Mouse (Mus musculus) liver, embryonic 14.5 days (tissue): ENCODE results near the gene Mest. TPM values are rescaled to one million over a fixed set of nuclear protein-coding genes. Genes with fewer than 3 reads are reported as not detected.

Experiments
- ATAC-seq: fragments of 200-750 bp; cut with Nextera tagmentation; 2 replicates; pipeline ENCODE4 v1.8.0; 2017; ENCODE audit warnings: moderate number of reproducible peaks, mild to moderate bottlenecking, moderate library complexity; ENCODE audit not compliant: insufficient read depth
- DNase-seq, 3 experiments: peaks; one replicate each; pipeline ENCODE4 v3.0.0-alpha.2; 2012 to 2013; ENCODE audit warnings: low read depth in 3 of 3, low spot score in 3 of 3
- H3K27ac ChIP-seq: fragments of 300-500 bp; sonication (generic); 2 replicates; pipeline ENCODE4 v1.5.1; 2014; ENCODE audit warnings: moderate library complexity, mild to moderate bottlenecking, control low read depth, inconsistent platforms
- H3K27me3 ChIP-seq: fragments of 300-500 bp; sonication (generic); 2 replicates; pipeline ENCODE4 v1.6.1; 2014; ENCODE audit warnings: mild to moderate bottlenecking, low read length, moderate library complexity; ENCODE audit not compliant: control insufficient read depth, insufficient read depth
- H3K36me3 ChIP-seq: fragments of 300-500 bp; sonication (generic); replicated peaks from 2 replicates; pipeline ENCODE4 v1.6.1; 2014; ENCODE audit warnings: low read depth; ENCODE audit not compliant: control insufficient read depth, insufficient read depth
- H3K4me1 ChIP-seq, 2 experiments: fragments of 200-500 bp in 1 of 2; fragments of 300-500 bp in 1 of 2; sonication (generic) in 1 of 2; replicated peaks; 2 replicates each; pipeline ENCODE4 v1.6.1; 2012 to 2014; ENCODE audit warnings: antibody characterized with exemption in 1 of 2, inconsistent platforms in 1 of 2, low read length in 1 of 2; ENCODE audit not compliant: control insufficient read depth in 2 of 2, insufficient read depth in 2 of 2
- H3K4me2 ChIP-seq: fragments of 300-500 bp; sonication (generic); 2 replicates; pipeline ENCODE4 v1.6.1; 2014; ENCODE audit warnings: low read depth, mild to moderate bottlenecking, control low read depth, moderate library complexity
- H3K4me3 ChIP-seq, 2 experiments: fragments of 200-500 bp in 1 of 2; fragments of 300-500 bp in 1 of 2; sonication (generic) in 1 of 2; 2 replicates each; pipeline ENCODE4 v1.5.1; 2012 to 2014; ENCODE audit warnings: low read depth in 2 of 2, low read length in 2 of 2, mild to moderate bottlenecking in 2 of 2, control low read depth in 1 of 2, inconsistent platforms in 1 of 2, moderate library complexity in 1 of 2; ENCODE audit not compliant: insufficient read depth in 1 of 2
- H3K9ac ChIP-seq: fragments of 300-500 bp; sonication (generic); replicated peaks from 2 replicates; pipeline ENCODE4 v1.6.1; 2014; ENCODE audit warnings: mild to moderate bottlenecking, control low read depth, moderate library complexity
- H3K9me3 ChIP-seq: fragments of 300-500 bp; sonication (generic); 2 replicates; pipeline ENCODE4 v1.6.1; 2016; ENCODE audit warnings: low read length, mixed read lengths; ENCODE audit not compliant: control insufficient read depth
- CTCF ChIP-seq: IDR thresholded peaks from 2 replicates; pipeline ENCODE4 v1.5.1; 2016; ENCODE audit warnings: antibody characterized with exemption, low read depth, control low read depth
- EP300 ChIP-seq: IDR thresholded peaks from 2 replicates; pipeline ENCODE4 v1.6.1; 2016; ENCODE audit warnings: antibody characterized with exemption, low read depth
- WGBS: fragments of 180-500 bp; shearing (Covaris S2); extraction: QIAGEN DNeasy Blood & Tissue Kit; methylation state at CpG from one replicate; pipeline ENCODE4 v1.1.7; 2014; ENCODE audit not compliant: insufficient replicate concordance; 5-methylcytosine and 5-hydroxymethylcytosine counted together
- microRNA counts: library from miRNA; unstranded; fragments of <30 nt; microRNA quantifications from one replicate; lab custom pipeline; 2016
- microRNA-seq: library from miRNA; unstranded; fragments of <30 nt; microRNA quantifications from one replicate; pipeline ENCODE4, GENCODE M21; 2016
- polyA plus RNA-seq, 2 experiments: library from polyadenylated mRNA; depleted of rRNA in 1 of 2; stranded (reverse) in 1 of 2; unstranded in 1 of 2; fragments of >200 nt; fragmentation: Nextera tagmentation in 1 of 2; extraction: Ambion mirVana in 1 of 2; gene quantifications; 2 replicates each; pipeline versions ENCODE4 v1.2.1 to v1.2.3; 2012 to 2014

Mest gene
- polyA plus RNA-seq, 2 experiments = 116 to 169 TPM

DNA sequence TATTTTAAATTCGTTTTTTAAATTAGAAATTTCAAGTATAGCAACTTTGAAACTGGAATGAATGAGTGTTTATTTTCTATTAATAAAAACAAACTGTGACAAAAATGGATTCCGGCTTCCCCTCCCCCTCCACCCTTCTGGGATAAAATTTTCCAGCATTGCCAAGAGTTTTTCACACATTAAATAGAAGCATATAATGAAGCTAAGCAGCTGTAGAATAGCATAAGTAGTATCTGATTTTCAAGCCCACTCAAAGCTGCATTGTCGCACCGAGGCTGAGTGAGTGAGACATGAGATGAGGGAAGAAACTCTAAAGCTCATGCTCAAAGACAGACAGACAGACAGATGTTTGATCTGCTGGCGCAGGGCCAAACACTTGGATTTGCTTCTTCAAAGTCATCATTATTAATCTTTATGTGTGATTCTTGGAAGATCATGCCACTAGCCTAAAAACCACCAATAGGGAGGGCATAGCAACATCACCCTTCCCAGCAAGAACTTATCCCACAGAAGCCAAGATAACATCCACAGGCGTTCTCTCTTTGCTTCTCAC lies 25.1 kb downstream of the Mest start:
- H3K4me3 ChIP-seq = no peak overlapping the region
- H3K9me3 ChIP-seq = no peaks in the 10 kb centered on the region
- DNase-seq (no peak), ATAC-seq (no peak)
- no peaks in the 10 kb centered on the region for H3K4me1 ChIP-seq
- TF ChIP-seq EP300 (no peak), CTCF (no peak)
- WGBS = 72% methylated on average over 6 of the region's 6 CpGs
- no peaks in the 10 kb centered on the region; the same call in 1 of the 2 replicates for H3K36me3 ChIP-seq
- no peak overlapping the region for H3K27ac ChIP-seq
- H3K9ac ChIP-seq = no peak overlapping the region
- no peak overlapping the region for H3K4me2 ChIP-seq
- no peaks in the 10 kb centered on the region for H3K27me3 ChIP-seq

GRCm38 (mm10) chr6:30749042-30749689 lies 25.8 kb downstream of the Mest start:
- WGBS = 48% methylated on average over 2 of the region's 2 CpGs

DNA sequence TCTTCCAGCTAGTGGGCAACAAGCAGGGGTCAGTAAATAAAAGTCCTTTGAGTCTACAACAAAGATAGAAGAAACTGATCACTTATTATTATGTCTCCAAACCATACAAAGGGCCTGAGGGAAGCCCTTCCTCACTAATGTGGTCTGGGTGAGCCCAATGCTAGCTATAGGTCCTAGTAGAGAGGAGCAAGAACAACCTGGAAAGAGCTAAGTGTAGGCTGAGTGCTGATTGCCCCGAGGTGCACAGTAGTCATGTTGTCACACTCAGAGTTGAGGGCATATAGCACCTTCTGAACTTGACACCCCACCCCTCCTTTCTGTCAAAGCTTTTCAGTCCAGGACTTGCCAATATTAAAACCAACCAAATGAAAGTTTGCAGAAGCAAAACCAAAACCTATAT lies 26.5 kb downstream of the Mest start:
- Histone ChIP-seq H3K36me3 (no peaks in the 10 kb centered on the region; the same call in 1 of the 2 replicates), H3K9me3 (no peaks in the 10 kb centered on the region), H3K27me3 (no peaks in the 10 kb centered on the region), H3K4me2 (no peak overlapping the region), H3K27ac (no peak overlapping the region), H3K4me3 (no peak overlapping the region), H3K4me1 (no peaks in the 10 kb centered on the region), H3K9ac (no peak overlapping the region)
- 63% methylated on average over 1 of the region's 1 CpGs for WGBS
- TF ChIP-seq CTCF (no peak), EP300 (no peak)
- DNase-seq = no peak
- no peak for ATAC-seq

More at GRCm38 (mm10) chr6:30749042-30749689, 25.8 kb downstream of the Mest start:
- DNase-seq (no peak), ATAC-seq (no peak)
- H3K27me3 ChIP-seq = no peaks in the 10 kb centered on the region
- no peak overlapping the region for H3K4me2 ChIP-seq
- H3K36me3 ChIP-seq = no peaks in the 10 kb centered on the region; the same call in 1 of the 2 replicates
- no peaks in the 10 kb centered on the region for H3K4me1 ChIP-seq
- TF ChIP-seq EP300 (no peak), CTCF (no peak)
- no peak overlapping the region for H3K27ac ChIP-seq
- H3K9me3 ChIP-seq = no peaks in the 10 kb centered on the region
- no peak overlapping the region for H3K9ac ChIP-seq
- no peak overlapping the region for H3K4me3 ChIP-seq

- Histone ChIP-seq H3K9ac (no peak overlapping the region), H3K27me3 (no peaks in the 10 kb centered on the region), H3K36me3 (no peaks in the 10 kb centered on the region; the same call in 1 of the 2 replicates), H3K9me3 (no peaks in the 10 kb centered on the region), H3K4me1 (no peaks in the 10 kb centered on the region), H3K4me2 (no peak overlapping the region), H3K27ac (no peak overlapping the region), H3K4me3 (no peak overlapping the region)
- TF ChIP-seq CTCF = no peak
- TF ChIP-seq EP300 = no peak
- WGBS = 73% methylated on average over 6 of the region's 6 CpGs
- DNase-seq (no peak), ATAC-seq (no peak)
Observed at GRCm38 (mm10) chr6:30750482-30750881, 27.1 kb downstream of the Mest start.

- Histone ChIP-seq H3K9ac (no peak overlapping the region), H3K4me2 (no peak overlapping the region), H3K36me3 (no peaks in the 10 kb centered on the region; the same call in 1 of the 2 replicates), H3K27ac (no peak overlapping the region), H3K9me3 (no peaks in the 10 kb centered on the region), H3K4me1 (no peaks in the 10 kb centered on the region), H3K27me3 (no peaks in the 10 kb centered on the region), H3K4me3 (no peak overlapping the region)
- no peak for DNase-seq
- ATAC-seq = no peak
- WGBS = 45% methylated on average over 2 of the region's 2 CpGs
- no peak for TF ChIP-seq EP300
- TF ChIP-seq CTCF = no peak
Observed at GRCm38 (mm10) chr6:30751209-30751608, 27.9 kb downstream of the Mest start.

MicroRNAs within 50 kb of the gene (microRNA counts, 519-probe panel; counts per million panel counts)
- microRNA mmu-miR-335-3p (lab: Ali Mortazavi, UCI) (6,011 counts per million, percentile 44 among the panel's probes with 10 or more counts), microRNA mmu-miR-335-5p (lab: Ali Mortazavi, UCI) (7,801 counts per million, percentile 79 among the panel's probes with 10 or more counts)

Small RNA genes lying within 50 kb of the gene (microRNA-seq; reads per million reads assigned to microRNA genes)
- 40,748 reads per million, percentile 99 among the genes with 10 or more reads in this experiment for gene Mir335

Other genes starting within 250 kb of the Mest start
- 15.9 and 17.6 TPM in 2 replicates for gene Tmem209, start 213.8 kb upstream of the Mest start, polyA plus RNA-seq (2012; rRNA removed)
- gene Tmem209, start 213.8 kb upstream of the Mest start, polyA plus RNA-seq (2014; fragmentation: Nextera tagmentation; extraction: Ambion mirVana) = 19.6 and 20.0 TPM in 2 replicates
- gene Ssmem1, start 213.7 kb upstream of the Mest start, polyA plus RNA-seq (2012; rRNA removed) = 0.10 TPM in 1 of 2 replicates, not detected in the other
- gene Ssmem1, start 213.7 kb upstream of the Mest start, polyA plus RNA-seq (2014; fragmentation: Nextera tagmentation; extraction: Ambion mirVana) = 0.14 TPM in 1 of 2 replicates, not detected in the other
- 0.60 and 0.63 TPM in 2 replicates for gene Cpa2, start 182.0 kb upstream of the Mest start, polyA plus RNA-seq (2012; rRNA removed)
- 0.56 and 2.1 TPM in 2 replicates for gene Cpa2, start 182.0 kb upstream of the Mest start, polyA plus RNA-seq (2014; fragmentation: Nextera tagmentation; extraction: Ambion mirVana)
- gene Cpa4, start 155.2 kb upstream of the Mest start, polyA plus RNA-seq (2012; rRNA removed) = 0.05 and 0.07 TPM in 2 replicates
- 0.05 TPM in 1 of 2 replicates, not detected in the other for gene Cpa4, start 155.2 kb upstream of the Mest start, polyA plus RNA-seq (2014; fragmentation: Nextera tagmentation; extraction: Ambion mirVana)
- gene Cpa5, start 112.5 kb upstream of the Mest start, polyA plus RNA-seq (2012; rRNA removed) = 0.02 TPM in 1 of 2 replicates, not detected in the other
- gene Cpa5, start 112.5 kb upstream of the Mest start, polyA plus RNA-seq (2014; fragmentation: Nextera tagmentation; extraction: Ambion mirVana) = not detected in 2 replicates
- gene Cpa1, start 84.3 kb upstream of the Mest start, polyA plus RNA-seq (2012; rRNA removed) = 1.4 and 2.1 TPM in 2 replicates
- 0.11 and 1.5 TPM in 2 replicates for gene Cpa1, start 84.3 kb upstream of the Mest start, polyA plus RNA-seq (2014; fragmentation: Nextera tagmentation; extraction: Ambion mirVana)
- gene Cep41, start 29.8 kb upstream of the Mest start, polyA plus RNA-seq (2012; rRNA removed) = 2.4 and 3.6 TPM in 2 replicates
- gene Cep41, start 29.8 kb upstream of the Mest start, polyA plus RNA-seq (2014; fragmentation: Nextera tagmentation; extraction: Ambion mirVana) = 4.0 and 4.7 TPM in 2 replicates
- 5.2 and 7.8 TPM in 2 replicates for gene Copg2, start 173.2 kb downstream of the Mest start, polyA plus RNA-seq (2012; rRNA removed)
- gene Copg2, start 173.2 kb downstream of the Mest start, polyA plus RNA-seq (2014; fragmentation: Nextera tagmentation; extraction: Ambion mirVana) = 6.8 and 9.1 TPM in 2 replicates
- gene Tsga13, start 192.0 kb downstream of the Mest start, polyA plus RNA-seq (2012; rRNA removed) = 0.08 TPM in 1 of 2 replicates, not detected in the other
- not detected in 2 replicates for gene Tsga13, start 192.0 kb downstream of the Mest start, polyA plus RNA-seq (2014; fragmentation: Nextera tagmentation; extraction: Ambion mirVana)
- 0.11 and 0.17 TPM in 2 replicates for gene Klf14, start 235.5 kb downstream of the Mest start, polyA plus RNA-seq (2012; rRNA removed)
- gene Klf14, start 235.5 kb downstream of the Mest start, polyA plus RNA-seq (2014; fragmentation: Nextera tagmentation; extraction: Ambion mirVana) = 0.32 TPM in 2 replicates